Mouse (Mus musculus) adrenal gland, postnatal 25 days (tissue): ENCODE data around the gene Tcf12. TPM values are rescaled to one million over a fixed set of nuclear protein-coding genes. Genes with fewer than 3 reads are reported as not detected.

Source experiments
- DNase-seq: peaks from one replicate; pipeline ENCODE4 v3.0.0; 2021; ENCODE audit warnings: mixed read lengths
- total RNA-seq: library from RNA; stranded (reverse); gene quantifications from 2 replicates; pipeline ENCODE4 v1.2.3, GENCODE M21; 2021

Tcf12 gene
- total RNA-seq, 1 experiment from 2014 or later = 89.3 TPM

DNA sequence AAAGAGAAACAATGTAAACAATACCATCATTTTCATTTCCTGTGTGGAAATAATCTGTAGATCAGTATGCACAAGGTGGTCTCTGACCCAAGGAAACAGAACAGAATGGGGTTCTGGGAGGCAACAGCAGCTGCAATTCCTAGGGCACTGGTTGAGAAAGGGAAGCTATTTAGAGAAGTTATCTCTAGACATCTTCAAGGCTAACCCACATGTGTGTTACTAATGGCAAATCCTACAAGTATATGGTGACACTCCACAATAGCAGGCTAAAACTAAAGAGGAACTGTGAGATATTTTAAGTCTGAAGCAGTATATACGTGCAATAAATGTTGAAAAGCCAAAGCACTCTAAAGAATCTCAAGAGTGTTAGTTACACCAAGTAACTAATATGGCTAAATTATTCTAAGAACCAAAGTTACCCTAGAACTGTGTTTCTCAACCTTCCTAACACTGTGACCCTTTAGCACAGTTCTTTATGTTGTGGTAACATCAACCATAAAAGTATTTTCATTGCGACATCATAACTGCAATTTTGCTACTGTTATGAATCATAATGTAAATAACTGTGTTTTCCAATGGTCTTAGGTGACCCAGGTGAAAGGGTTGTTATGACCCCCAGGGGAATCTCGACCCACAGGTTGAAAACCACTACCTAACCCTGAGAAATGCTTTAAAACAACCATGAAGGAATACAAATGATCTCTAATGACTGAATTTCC is 22.6 kb downstream of the Tcf12 start:
- DNase-seq = no peak

DNA sequence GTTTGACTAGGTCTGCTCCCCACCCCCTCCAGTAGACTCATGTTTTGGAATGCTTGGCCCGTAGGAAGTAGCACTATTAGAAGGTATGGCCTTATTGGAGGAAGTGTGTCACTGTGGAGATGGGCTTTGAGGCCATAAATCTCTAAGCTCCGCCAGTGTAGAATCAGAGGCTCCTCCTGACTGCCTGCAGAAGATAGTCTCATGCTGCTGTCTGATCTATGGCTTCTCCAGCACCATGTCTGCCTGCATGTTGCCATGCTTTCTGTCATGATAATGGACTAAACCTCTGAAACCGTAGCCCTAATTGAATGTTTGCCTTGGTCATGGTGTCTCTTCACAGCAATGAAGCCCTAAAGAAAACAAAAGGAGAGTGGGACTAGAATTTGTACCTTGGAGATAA is 26.7 kb downstream of the Tcf12 start:
- no peak for DNase-seq

DNA sequence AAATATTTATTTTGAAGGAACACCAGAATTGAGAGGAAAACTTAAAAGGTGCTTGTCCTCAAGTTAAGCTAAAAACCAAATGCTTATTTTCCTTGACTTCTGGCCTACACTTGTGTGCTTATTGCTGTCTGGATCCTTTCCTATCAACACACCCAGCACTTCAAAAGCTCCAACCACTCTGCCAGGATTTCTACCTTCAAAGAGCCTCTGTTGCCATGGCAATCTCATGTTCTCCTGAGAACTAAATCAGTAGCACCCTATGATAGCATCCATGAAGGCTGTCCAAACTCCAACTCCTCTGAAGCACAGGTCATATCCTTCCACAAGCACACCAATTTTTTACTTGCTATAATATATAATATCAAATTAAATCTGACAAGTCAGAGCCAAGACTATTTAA is 27.5 kb downstream of the Tcf12 start:
- DNase-seq = no peak

DNA sequence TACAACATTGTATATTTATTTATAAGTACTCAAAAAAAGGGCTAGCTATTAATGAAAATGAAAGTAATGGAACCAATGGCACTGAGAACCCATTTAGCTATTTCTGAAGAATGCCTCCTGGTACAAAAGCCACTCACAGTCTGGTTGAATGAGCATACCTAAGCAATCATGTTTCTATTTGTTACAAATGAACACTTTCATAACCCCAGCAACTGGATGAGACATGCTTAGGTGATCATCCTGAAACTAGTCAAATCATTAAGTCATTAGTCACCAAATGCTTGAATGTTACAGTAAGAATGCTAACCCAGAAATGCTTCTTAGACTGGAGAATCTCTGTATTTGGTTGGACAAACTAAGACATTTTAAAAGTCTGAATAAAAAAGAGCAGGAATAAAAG is 35.5 kb downstream of the Tcf12 start:
- DNase-seq = no peak

DNA sequence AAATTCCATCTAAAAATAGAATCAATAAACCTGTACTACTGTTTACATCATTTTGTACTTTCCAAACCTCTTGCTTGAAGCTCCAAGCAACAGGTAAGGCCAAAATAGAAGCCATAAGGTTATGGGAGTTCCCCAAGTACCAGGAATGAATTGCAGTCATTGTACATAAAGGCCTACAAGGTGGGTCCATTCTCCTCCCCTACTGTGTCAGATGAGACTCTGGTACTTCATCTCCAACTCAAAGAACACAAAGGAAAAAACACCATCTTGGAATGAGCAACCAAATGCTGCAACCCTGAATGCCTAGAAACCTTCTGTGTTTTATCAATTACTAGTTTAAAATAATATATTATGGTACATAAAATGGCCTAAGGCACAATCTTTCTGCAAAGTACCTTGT is 45.5 kb downstream of the Tcf12 start:
- DNase-seq = no peak

DNA sequence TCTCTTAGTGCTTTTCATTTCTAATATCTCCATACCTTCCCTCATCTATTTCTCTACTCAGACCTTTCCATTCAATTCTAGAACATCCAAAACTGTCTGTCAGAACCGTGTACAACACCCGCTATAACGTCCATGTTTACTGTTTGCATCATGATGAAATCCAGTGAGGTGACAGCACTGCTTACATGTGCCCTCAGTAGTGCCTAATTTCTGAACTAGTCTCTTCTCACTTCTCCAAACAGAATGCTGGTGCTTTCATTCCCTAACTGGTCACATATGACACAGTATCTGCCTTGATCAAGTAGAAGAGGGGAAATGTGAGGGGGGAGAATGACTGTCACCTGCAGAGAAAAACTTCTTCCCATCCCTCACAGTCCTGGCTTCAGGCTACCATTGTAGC is 58.5 kb downstream of the Tcf12 start:
- no peak for DNase-seq

DNA sequence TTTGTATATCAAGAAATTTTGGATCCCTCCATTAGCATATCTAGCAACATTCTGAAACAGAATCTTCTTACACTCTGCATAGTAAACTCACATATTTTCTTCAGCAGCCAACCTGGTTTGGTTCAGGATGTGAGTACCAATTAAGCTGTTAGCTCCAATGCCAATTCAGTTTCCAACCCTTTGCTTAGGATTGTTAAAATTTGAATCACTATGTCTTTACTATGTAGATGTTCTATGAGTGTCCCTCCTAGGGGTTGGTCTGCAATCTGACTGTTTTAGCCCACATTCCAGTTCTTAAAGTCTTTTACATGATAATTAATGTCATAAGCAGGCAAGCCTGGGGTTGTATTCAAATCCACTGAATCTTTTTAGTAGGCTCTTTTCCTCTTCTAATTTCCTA is 71.5 kb downstream of the Tcf12 start:
- DNase-seq = no peak

DNA sequence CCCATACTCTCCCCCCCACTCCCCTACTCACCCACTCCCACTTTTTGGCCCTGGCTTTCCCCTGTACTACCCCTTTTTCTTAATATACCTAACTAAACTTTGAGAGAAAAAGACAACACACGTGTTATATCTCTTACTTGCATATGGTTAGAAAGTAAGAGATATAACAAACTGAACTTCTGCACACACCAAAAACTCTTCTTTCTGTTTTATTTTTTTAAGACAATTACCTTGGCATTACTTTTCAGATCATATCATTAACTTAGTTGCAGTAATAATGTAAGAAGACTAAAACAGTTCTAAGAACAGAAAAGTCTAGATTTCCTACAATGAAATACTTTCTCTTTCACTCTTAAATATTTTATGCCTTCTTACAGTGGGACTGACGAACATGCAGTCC is 72.3 kb downstream of the Tcf12 start:
- no peak for DNase-seq

DNA sequence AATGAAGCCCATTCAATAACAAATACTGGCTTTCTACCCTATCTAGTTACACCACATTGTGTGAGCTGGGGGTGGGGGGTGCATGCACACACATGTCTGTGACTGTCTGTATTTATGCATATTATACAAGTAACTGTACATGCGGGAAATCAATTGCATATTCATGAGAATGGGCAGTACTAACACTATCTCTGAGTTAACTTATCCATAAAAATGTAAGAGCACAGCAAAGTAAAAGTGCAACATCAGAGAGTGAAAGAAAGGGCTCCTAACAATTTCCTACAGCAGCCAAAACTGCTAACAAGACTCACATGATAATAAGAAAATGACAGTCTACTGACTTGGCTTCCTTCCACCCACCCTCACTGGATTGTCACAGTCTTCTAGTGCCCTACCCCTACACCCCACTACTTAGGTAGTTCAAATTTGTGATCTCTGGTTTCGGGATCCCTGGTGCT is 74.6 kb downstream of the Tcf12 start:
- no peak for DNase-seq

DNA sequence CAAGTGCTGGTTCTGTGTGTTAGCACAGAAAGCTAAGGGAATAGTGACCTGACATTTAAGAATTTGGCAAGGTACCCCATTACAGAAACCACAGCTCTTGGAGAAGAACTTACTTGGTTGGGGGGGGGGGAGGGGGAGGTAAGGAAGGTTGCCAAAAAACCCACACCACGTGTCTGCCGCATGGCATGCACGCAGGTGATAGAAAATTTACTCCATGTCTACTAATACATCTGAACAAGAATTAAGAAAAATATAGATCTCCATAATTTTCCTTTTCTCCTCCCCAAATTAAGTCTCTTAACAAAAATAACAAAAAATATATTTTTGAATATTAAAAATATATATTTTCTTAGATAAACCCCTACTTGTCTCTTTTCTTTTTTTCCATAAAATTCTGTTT is 75.4 kb downstream of the Tcf12 start:
- DNase-seq = no peak

DNA sequence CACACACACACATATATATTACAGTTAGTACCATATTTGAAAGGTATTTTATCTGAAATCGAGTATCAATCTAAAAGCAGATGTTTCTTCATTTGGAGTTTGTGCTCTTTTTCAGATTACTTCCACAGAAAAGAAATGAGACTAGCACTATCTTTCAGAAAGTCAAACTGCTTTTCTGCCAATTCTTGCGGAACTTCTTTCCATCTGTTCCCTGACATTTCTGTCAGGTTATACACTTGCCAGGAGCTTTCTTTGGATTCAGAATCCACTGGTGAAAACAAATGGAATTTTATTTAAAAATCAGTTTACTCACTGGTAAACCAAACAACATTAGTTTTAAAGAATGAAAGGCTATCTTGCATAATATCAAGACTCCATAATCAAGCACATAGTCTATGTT is 78.4 kb downstream of the Tcf12 start:
- no peak for DNase-seq

DNA sequence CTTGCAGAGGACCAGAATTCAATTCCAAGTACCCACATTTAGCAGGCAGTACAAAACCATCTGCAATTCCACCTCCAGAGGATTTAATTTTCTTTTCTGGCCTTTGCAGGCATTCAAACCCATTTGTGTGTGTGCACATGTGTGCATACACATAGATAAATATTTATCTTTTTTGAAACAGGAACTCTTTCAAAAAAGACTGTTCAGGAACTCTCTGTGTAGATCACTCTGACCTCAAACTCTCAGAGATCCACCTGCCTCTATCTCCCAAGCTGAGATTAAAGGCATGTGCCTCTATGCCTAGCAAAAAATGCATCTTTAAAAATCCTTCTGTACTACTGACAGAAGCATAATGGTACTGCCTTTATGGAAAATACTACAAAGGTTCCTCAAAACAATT is 81.4 kb downstream of the Tcf12 start:
- no peak for DNase-seq

DNA sequence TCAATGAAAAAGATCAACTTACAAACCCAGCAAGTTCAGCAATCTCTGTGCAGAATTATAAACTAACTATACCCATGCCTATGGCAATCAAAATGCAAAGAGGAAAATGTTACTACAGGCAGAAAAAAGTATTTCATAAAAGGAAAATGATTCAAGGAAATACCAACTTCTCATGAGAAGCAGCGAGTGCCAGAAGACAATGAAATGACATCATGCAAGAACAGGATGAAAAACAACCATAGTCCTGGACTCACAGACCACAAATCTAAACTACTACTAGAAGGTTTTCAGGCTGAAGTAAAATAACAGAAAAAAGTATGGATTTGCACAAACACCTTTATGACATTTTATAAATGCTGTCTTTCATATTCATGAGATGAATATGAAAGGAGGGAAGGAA is 82.1 kb downstream of the Tcf12 start:
- no peak for DNase-seq

DNA sequence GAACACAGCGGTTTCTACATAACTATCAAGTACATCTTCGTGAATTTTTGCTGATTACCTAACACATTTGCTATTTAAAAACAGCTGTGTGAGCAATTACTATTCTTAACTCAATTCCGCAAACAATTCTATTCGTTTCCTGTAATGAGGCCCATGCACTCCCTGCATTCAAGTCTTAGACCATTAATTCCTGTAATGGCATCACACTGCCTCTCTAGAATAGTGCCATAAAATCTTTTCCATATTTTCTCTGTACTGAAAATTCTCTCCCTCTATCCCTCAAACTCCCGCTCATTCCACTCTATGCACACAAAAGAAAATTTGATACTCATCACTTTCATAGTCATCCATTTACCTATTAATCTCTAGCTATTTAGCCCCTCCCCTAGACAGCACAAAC is 88.4 kb downstream of the Tcf12 start:
- DNase-seq = no peak

DNA sequence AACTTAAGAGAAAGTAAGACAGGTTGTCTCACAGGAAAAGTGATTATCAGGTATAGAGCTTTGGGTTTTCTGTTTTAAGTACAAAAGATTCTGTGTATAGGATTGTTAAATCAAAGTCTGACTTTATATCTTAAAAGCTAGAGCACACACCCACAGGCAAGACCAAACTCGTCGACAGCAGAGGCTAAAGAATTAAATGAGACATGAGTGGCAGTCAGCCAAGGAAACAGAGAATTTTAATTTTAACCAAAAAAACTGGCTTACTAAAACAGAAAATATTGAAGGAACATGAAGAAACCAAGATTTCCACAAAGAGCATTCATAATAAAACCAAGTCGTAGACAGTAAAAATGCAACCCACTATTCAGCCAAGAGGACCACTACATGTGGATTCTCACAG is 90.2 kb downstream of the Tcf12 start:
- no peak for DNase-seq

DNA sequence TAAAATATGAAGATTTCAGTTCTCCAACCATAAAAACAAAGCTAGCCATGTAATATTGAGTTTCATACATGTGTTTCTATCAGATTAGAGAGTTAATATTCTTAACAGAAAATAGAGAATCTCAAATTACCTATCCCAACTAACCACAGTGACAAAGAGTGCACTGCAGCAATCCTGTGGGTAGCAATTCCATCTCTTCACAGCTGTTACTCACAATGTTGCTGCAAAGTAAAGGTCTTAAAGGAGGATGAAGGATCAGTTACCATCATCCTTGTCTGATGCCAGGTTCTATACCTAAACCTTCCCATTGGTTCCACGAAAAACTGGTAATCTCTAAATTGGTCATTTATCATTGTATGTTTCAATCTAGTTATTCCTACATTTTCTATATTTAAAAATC is 95.7 kb downstream of the Tcf12 start:
- DNase-seq = no peak

DNA sequence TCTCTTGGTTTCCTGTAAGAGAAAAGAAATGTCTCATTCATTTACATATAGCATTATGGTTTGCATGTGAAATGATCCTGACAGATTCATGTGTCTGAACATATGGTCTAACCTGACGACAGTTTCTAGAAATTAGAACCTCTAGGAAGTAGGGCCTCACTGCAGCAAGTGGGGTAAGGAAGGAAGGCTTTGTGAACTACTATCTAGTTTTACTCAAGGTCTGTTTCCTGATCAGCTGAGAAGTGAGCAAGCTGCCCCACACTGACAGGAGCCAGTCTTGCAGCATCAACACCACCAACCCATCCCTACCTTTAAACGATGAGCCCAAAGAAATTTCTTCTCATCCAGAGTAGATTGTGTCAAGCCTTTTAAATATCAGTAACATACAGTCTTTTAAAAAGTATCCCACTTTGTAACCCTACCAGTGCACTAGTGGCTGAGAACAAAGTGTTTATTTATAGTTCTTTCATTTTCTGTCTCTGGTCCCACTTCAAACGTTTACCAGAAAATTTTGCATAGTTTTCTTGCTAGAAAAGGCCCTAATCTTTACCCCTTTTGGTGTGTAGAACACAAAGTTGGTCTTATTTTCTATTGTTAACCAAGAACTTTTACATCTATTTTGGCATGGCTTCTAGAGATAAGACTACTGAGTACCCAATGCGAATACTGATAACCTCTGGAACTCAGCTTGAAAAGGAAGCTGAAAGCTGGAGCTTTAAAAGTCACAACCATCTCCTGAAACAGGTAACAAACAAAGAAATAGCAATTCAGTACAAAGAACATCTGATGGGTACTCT is 96.9 kb downstream of the Tcf12 start:
- DNase-seq = no peak

DNA sequence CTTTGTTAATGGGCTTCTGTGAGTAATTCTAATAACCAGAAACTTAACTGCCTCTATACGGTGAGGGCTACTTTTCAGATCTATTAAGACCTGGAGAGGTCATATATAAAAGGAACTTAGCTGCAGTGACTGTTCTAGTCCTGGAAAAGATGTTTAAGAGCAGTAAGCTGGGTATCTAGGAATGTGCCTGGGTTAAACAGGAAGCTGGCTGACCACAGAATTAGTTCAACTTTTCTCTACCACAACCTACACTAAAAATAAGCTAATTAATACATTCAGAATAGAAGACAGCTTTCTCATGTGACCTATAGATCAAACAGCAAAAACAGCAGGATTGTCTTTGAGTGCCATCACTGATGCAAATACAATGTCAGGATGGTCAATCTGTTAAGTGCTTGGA is 98.1 kb downstream of the Tcf12 start:
- no peak for DNase-seq

DNA sequence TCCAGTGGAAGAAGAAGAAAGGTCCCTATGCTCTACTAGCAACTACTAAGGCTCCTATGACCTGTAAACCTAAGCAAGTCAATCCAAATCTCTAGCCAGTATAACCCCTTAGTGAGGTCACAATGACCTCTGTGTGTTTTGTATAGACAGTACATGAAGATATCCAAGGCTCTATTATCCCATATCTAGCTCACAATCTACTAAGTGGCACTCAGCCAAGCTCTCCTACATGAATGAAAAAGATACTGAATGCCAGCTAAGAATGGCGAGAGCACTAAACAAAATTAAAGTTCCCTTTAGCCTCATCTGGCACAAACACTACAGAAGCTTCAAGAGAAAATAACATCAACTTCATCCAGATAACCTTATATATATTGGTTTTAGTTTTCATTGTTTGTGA is 103.0 kb downstream of the Tcf12 start:
- no peak for DNase-seq

DNA sequence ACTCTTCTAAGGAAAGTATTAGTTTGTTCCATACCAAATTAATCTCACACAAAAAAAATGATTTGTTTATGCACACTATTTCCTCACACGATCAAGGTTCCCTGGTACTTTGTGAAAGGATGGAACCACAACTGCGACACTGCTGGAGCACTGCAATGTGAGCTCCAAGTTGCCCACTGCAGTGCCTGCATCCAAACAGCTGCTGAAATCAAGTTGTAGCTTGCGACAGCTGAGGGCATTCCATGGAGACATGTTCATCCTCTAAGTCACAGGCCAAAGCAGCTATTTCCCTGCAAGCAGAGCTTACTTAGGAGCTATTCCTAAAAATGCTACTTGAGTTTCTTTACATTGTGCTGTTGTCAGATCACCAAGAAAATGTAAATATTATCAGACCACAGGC is 120.5 kb downstream of the Tcf12 start:
- DNase-seq = no peak

DNA sequence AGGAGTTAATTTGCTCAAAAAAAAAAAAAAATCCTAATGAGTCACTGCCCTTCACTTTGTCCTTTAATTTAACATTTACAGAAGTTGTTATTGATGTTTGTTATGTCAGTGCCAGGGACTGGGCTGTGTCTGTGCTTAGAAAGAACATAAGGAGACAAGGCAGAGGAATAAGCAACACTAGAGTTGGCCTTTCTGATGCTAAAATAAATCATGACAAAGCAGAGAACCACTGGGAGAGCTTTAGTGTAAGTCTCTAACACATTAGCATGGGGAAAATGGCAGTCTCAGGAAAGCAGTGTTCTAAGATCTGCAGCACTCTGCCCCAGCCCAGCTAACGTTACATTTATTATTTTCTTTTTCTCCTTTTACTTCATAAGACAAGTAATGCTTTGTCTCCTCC is 121.3 kb downstream of the Tcf12 start:
- no peak for DNase-seq

DNA sequence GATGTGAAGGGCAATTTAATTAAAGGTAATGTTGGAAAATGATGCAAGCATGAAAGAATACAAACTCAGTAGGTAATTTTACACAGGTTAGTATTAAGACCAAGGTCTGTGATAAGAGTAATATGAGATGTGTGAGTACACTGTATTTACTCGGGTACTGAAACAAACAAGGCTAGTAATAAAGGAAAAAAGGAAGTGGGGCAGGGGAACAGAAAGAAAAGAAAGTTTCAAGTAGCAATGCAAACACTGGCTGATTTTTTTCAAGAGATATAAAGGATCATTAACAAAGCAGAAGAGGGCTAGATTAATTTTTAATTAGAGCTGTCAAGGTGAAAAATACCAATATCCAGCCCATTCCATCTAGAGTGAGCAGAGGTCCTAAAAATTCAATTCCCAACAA is 122.0 kb downstream of the Tcf12 start:
- DNase-seq = no peak

DNA sequence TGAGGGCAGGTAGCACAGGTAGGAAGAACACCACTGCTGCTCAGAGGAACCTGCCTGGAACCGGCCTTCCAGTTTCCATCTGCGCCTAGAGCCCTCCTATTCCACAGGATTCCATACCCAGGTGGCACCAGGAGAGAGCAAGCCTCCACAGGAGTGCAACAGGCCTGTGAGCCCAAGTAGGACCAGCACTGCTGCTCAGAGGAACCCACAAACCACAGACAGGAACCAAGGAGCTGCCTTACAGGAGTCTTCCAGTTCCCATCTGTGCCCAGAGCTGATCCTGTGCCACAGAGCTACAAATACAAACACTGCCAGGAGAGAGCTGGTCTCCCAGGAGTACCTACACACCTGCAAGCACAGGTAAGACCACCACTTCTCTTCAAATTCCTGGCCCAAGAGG is 125.0 kb downstream of the Tcf12 start:
- DNase-seq = no peak

DNA sequence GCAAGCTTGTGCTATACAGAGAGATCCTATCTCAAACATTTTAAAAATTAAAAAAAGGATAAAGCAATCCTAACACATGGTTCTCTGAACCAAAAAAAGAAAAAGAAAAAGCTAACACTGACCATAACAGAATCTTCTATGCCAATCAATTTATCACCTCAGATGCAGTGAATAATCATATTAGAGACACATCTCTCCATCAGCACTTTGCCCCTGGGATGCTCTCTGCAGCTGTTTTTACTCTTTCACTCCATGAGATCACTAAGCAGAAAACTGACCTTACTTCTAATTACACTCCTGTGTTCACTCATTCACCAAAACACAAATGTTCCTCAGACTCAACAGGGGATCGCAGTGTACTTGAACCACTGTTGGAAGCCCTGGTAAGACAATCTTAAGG is 128.8 kb downstream of the Tcf12 start:
- DNase-seq = no peak
